Mouse (Mus musculus) layer of hippocampus, postnatal 14 days (tissue): ENCODE measurements around the gene Tmem221. TPM values are rescaled to one million over a fixed set of nuclear protein-coding genes. Genes with fewer than 3 reads are reported as not detected.
"Not testable (repeated sequence)": the region's sequence is repeated elsewhere in the genome, so short reads cannot be mapped to it uniquely, and the experiment has no call there.

Experiments used
- DNase-seq, 2 experiments: peaks; one replicate each; pipeline ENCODE4 v3.0.0; 2021 to 2022; ENCODE audit warnings: low spot score in 2 of 2, mixed read lengths in 1 of 2
- total RNA-seq, 2 experiments: library from RNA; stranded (reverse); gene quantifications; 2 replicates each; pipeline ENCODE4 v1.2.3; 2021

Tmem221 gene
- total RNA-seq, 2 experiments from 2014 or later, result 0.35 TPM; not detected in 1

DNA sequence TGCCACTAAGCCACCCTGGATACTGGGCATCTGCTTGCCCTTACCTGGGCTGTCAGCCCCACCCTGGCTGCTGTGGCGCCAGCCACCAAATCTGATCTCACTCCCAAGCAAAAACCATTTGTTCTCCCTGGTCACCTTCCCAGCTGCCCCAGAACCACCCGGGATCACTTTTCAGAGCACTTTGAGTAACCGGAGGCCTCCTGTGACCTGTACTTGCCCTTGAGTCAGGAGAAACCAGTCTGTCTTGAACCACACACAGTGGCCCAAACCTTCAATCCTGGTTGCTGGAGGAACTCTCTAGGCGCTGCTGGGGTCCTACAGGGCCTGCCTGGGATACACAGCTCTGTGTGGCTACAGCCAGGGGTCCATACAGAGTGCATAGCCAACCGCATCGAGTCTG, 5.9 kb downstream of the Tmem221 start:
- DNase-seq, result no peak

DNA sequence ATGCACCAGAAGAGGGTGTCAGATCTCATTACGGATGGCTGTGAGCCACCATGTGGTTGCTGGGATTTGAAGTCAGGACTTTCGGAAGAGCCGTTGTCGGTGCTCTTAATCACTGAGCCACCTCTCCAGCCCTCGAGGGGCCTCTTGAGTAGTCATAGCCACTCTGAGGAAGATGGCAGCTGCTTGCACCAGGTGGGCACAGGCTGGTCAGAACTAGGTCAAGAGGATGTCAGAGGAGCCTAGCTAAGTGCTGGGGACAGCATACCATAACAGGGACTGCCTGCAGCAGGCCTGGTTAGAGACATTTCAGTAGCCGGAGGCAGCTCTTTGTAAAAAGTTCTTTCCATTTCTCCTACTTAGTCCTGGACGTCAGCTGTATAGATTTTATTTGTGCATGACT, 7.9 kb downstream of the Tmem221 start:
- no peak for DNase-seq

DNA sequence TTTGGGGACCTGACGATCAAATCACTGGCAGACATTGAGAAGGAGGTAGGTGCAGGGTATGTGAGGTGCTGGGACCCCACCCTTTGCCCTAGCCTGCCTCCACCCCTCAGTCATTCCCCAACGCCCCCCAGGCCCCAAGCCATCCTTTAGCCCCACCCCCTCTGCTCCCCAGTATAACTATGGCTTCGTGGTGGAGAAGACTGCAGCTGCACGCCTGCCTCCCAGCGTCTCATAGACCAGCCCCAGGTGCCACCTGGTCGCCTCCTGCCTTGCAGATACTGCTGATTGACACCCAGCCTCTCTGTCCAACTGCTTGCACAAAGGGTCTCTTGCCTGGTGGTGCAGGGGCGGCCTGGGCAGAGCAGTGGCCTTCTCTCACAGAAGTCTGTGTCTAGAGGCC, 11.1 kb downstream of the Tmem221 start:
- DNase-seq, result no peak

DNA sequence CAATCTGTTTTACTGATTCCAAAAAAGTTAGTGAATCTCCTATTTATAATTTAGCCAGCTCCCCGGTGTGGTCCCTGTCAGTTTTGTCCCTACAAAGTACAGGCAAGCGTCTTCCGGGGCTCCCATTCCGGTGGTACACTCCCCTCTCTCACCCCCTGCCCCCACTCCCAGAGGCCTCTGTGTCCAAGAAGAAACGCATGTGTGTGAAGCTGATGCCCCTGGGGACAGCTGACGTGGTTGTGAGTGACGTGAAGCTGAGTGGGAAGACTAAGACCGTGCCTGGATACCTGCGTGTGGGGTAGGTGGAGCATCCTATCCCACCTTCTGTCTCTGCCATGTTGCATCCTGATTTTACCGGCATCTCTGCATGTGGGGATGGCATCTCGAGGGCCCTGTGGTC, 13.6 kb downstream of the Tmem221 start:
- no peak for DNase-seq

DNA sequence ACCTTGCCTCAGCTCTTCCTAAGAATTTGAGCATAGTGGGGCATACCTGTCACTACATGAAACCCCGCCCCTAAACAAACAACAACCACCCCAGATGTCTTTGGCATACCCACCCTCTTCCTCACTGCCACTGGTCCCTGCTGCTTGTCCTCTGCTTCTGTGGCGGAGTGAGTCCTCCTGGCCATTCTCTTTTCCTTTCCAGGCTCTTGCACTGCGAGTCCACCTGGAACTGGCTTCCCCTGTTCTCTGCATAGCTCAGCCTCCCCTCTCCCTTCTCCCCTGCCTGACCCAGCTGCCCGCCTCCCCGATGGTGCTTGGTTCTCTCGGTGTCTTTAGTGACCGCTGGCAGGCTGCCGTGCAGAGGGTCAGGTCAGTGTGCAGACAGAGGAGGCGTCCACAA, 14.9 kb downstream of the Tmem221 start:
- no peak for DNase-seq

DNA sequence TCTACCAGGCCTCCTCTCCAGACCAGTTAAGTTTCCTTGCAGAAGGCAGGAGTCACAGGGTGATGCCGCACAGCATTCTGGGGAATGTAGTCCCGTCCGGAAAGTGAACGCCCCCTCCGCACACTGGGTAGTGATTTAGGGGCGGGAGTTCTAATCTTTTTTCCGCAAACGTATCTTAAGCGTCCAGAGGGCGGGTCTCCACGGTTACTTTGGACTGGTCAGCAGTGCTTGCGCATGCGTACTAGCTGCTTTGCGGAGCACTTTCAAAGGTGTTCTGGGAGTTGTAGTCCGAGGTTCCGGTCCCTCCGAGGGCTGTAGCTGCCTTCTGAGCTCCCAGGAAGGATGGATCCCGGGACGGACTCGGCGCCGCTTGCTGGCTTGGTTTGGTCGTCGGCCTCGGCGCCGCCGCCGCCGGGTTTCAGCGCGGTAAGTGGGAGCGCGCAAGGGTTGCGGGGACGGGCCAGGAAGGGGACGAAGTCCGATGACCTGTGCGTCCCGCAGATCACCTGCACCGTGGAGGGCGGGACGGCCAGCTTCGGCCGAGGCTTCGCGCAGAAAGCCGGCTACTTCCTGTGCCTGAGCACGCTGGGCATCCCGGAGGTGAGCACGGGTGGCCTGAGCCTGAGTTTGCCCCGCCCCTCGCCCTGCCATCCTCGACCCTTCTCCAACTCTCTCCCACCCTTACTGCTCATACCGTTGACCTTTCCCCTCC, 15.9 kb downstream of the Tmem221 start, which contains the start of gene Mvb12a:
Mvb12a (plus strand) TSS at position 291 of the 712 bp plus-strand sequence.
- DNase-seq, result peak; percentile 92 to 98

DNA sequence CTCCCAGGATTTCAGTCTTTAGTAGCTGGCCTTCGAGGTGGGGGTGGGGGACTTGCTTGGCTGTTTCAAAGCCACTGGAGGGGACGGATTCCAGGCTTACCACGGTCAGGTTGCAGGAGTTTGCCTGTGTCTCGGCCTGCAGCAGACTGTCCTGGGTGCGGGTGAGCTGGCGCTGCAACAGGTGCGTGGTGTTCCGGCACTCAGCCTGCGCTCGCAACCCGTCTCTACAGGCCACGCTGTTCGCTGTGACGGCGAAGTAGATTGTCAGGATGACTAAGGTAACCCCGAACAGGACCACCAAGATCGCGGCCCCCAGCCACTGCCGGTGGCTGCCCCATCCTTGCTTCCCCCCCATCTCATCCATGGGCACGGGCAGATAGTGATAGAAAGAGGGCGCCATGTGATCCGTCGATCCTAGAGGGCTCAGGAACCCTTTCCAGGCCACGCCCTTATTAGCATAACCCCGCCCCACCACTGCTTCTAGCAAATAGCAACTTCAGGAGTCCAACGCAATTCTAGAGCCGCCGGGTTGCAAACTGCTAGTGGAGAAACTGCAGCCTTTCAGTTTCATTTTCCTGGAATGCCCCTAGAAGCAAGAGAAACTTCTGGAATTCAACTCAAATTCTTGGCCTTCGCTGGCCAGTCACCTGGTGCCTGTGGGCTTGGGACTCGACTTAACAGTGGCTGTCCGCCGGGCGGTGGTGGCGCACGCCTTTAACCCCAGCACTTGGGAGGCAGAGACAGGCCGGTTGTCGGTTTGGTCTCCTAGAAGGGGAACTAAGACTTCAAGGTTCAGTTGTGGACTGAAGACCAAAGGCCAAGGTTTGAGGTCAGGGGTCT, 21.4 kb downstream of the Tmem221 start, which contains the start of gene Bst2:
Bst2 (minus strand) TSS at position 429 of the 840 bp plus-strand sequence.
- DNase-seq, result peak in 1 of 2 experiments; percentile 45

DNA sequence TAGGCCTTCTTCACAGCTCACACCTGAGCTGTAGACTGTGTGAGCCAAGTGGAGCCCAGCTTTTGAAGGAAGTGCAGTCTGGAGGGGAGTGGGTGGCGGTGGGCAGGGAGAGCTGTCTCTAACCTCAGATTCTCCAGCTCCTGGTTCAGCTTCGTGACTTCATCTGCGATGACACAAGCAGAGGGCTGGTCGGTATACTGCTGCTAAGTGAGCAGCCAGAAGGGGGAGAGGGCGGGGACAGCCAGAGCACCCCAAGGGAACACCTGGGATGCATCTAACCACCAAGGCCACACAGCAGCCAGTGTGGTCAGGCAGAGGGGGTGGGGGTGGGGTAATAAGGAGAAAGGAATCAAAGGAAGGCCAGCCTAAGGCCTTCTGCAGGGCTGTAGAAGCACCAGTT, 23.0 kb downstream of the Tmem221 start:
- no peak for DNase-seq

DNA sequence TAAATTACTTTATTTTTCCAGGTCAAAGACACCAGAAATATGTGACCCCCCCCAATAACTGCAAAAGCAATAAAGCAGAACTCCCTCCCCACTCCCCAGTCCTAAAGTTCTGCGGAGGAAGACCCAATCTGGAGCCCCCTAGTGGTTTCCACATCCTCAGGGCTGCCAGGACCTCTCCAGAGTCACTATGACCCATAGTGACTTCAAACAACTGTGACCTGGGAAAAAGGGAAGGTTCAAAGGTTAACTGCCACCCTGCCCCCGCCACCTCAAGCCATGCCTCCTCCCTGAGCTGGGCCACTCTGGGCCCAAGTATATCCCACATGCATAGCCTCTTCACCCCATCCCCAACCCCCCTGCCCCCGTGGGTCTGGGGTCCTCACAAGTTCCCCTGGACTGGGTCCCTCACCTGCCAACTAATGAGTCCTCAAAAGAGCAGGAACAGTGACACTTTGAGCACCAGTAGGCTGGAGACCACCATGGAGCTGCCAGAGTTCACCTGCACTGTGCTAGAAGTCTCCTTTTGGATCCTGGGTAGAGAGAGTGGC, 24.3 kb downstream of the Tmem221 start:
- no peak for DNase-seq

DNA sequence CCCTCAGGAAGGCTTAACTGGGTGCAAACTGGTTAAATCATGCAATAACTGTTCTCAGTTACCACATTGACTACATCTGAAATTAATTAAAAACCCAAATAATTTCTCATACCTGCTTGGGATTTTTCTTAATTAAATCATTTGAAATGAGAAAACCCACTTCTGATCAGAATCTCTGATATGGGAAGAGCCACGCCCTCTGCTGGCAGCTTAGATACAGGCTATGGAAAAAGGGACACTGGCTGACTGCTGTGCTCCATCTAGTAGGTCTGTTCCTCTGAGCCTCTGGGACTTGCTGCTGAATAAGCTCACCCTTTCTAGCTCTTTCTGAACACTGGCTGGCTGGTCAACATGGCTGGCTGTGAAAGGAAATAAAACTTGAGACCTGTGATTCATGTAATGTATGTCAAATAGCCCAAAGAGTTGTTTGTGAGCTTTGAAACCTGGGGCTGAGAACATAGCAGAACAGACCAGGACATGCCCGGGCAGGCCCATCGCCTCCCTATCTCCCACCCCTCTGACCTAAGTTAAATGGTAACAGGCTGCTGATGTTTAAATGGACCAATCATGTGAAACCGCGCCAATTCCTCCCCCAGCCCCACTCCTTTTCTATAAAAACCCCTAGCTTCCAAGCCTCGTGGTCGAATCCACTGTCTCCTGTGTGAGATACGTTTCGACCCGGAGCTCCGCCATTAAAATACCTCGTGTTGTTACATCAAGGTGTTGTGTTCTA, 27.8 kb downstream of the Tmem221 start:
- DNase-seq, result not testable (repeated sequence)

DNA sequence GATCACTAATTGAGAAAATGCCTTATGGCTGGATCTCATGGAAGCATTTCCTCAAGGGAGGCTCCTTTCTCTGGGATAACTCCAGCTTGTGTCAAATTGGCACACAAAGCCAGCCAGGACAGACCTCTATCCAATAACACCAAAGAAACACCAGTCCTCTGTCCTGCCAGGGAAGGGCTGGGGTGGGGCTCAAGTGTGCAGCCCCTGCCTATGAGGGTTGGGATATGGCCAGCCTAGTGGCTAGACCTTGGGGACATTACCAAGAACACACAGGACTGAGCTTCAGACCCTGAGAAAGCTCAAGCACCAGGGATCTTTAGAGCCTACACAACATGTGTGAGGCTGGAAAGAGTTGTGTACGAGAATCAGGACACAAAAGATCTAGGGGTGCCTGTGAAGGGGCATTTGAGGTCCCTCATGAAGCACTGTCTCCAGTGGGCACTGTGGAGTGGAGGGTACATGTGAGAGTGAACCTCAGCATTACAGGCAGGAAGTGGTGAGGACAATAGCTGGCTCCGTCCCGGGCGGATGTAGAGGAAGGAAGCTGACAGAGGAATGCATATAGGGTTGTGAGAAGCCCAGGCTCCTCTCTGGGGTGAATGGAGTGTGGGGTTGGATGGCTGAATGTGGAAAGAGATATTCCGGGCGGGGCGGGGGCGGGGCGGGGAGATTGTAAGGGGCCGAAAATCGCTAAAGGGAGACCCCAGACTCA, 30.2 kb downstream of the Tmem221 start:
- DNase-seq, result no peak

DNA sequence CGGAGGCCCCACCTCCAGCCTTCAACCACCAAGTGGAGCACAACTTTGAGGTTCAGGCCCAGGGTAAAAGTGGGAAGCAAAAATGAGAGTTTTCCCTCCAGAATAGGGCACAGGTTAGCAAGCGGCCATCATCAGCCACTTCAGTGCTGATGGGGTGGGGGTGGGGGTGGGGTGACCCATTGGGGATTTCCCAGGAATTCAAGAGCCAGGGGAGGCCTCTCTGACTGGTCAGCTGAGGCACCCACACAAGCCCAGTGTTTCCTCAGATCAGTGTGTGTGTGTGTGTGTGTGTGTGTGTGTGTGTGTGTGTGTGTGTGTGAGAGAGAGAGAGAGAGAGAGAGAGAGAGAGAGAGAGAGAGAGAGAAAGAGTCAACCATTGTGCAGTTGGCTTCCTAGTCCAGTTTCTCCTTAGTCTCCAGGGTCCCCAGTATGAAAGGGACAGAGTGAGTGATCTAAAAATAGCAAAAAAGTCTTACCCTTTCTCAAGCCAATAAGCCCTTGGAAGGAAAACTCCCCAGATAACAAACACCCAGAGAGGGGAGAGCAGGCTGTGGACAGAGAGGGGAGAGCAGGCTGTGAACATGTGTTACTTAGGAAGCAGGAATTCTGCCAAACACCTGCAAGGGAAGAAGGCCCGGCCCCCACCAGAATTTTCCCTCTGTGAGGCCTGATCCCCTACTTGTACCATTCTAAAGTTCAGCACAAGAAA, 31.4 kb downstream of the Tmem221 start:
- no peak for DNase-seq

DNA sequence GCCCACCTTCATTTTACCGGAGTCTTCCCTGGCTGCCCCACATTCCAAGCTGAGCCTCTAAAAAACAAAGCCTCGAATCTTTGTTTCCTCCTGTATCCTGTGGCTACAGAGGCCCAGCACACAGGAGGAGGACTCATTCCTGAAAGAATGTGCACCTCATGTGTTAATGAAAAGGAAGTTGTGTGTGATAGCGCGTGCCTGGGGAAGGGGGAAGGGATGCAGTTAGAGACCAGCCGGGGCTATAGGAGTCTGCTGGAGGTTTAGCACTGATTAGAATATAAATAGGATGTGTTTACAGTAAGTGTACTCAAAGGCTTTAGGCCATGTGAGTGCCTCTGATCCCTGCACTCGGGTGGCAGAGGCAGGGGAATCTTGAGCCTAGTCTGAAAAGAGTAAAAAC, 32.4 kb downstream of the Tmem221 start:
- DNase-seq, result no peak

DNA sequence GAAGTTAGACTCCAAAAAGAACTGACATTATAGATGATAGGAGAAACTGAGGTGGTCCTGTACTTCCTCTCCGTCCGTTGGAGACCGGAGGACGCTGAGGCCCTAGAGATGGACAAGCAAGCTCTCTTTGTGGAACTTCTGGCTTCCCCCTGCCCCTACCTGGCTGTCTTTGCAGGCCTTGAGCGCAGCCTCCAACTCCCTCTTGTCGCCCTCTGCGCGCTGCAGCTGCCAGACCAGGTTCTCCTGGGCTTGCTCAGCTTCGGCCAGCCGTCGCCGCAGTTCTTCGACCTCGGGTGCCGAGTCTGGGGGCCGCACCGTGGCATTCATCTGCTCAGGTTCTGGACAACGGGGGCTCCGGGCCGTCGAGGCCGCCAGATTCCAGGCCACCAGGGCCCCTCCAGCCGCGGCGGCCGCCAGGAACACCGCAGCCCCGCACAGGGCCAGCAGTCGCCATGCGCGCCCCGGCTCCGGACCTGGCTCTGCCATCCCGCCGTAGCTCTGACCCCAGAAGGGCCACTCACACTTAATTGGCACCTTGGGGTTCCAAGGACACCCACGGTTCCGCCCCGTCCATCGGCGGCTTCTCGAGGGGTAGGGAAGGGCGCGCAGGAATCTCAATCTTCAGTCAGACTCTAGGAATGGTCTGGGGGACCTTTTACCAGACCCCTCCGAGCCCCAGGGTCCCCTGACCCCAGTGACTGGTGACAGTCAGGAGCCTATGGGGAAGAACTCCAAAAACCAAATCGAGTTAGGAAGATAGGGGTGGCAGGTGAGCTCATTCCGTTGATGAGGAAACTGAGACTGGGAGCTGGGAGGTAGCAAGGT, 33.2 kb downstream of the Tmem221 start, which contains the start of gene Ccdc194:
Ccdc194 (minus strand) TSS at position 486 of the 825 bp plus-strand sequence.
- no peak for DNase-seq

DNA sequence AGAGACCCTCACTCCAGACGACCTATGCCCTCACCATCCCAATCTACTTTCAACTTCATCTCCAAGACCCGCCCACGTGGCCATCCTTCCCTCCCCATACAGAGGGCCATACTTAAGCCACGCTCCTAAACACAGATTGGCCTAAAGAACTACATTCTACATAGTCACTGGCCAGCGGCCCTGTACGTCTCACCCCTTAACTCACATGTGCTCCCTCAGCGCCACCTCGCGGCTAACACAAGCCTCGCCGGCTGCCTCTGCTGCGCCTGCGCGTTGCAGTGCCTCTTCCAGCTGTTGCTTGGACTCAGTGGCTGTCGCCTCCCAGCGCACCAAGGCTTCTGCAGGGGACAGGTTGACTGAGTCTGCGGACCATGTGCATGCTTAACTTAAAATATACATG, 37.0 kb downstream of the Tmem221 start:
- DNase-seq, result peak; percentile 88 to 89

DNA sequence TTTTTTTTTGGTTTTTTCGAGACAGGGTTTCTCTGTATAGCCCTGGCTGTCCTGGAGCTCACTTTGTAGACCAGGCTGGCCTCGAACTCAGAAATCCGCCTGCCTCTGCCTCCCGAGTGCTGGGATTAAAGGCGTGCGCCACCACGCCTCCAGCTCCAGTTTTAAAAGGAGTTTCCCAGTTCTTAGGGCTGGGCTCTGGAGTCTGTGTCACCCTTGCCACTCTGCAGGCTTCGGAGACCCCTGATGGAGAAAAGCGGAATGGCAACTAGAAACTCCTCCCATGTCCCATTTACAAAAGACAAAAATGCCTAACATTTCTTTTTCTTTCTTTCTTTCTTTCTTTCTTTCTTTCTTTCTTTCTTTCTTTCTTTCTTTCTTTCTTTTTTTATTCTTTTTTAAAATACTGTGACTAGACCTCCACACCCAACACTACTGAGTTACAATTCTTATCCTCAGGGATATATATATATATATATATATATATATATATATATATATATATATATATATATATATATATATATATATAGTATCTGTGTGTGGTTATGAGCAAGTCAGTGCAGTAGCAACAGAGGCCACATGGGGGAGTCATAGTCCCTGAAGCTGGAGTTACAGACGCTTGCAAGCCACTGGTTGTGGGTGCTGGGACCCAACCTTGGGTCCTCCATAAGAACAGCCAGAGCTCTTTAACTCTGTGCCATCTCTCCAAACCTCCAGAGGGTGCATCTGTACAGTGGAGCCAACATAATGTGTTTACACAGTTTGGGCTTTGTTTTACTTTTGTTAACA, 39.4 kb downstream of the Tmem221 start:
- peak in 1 of 2 experiments; percentile 41 for DNase-seq

DNA sequence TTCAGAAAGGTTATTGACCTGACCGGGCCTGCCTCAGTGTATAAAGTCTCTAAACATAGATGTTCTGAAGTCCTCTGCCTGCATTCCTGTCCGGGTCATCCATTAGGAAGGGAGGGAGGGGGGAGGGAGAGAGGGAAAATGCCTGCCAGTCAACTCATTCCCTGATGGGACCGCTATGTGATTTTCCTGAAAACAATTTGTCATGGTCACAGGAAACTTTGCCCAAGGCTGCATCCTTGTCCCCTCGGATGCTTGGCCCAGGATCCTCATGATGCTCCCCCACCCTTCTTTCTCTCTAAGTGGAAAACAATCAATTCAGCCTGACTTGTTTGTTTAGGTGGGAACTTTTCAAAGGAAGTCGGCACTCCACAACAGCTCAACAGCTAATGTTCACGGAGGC, 41.9 kb downstream of the Tmem221 start:
- no peak for DNase-seq

DNA sequence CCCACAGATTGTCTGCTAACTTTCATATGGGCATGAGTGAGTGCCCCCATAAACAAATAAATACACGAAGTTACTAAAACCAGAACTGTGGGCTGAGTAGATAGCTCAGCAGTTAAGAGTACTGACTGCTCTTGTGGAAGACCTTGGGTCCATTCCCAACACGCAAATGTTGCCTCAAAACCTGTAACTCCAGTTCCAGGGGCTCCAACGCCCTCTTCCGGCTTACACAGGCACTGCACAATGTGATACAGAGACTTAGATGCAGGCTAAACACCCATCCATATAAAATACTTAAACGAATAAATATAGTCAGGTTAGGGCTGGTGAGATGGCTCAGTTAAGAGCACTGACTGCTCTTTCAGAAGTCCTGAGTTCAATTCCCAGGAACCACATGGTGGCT, 43.6 kb downstream of the Tmem221 start:
- no peak for DNase-seq
